Mouse (Mus musculus) liver, embryonic 12.5 days (tissue): ENCODE measurements at regions not wholly inside any gene's neighbourhood (a gene's known extent, or its start where the extent isn't known, plus 50 kb on each side); places are given as distances from the start of the nearest gene placed in this dataset.
"Not testable (repeated sequence)": the region's sequence is repeated elsewhere in the genome, so short reads cannot be mapped to it uniquely, and the experiment has no call there.

Experiments used
- ATAC-seq: fragments of 200-750 bp; cut with Nextera tagmentation; 2 replicates; pipeline ENCODE4 v1.8.0; 2017; ENCODE audit warnings: moderate number of reproducible peaks, mild to moderate bottlenecking, moderate library complexity
- H3K27ac ChIP-seq: fragments of 300-500 bp; sonication (generic); 2 replicates; pipeline ENCODE4 v1.5.1; 2016; ENCODE audit warnings: mild to moderate bottlenecking
- H3K27me3 ChIP-seq: fragments of 300-500 bp; sonication (generic); replicated peaks from 2 replicates; pipeline ENCODE4 v1.6.1; 2016; ENCODE audit warnings: mild to moderate bottlenecking, moderate library complexity
- H3K36me3 ChIP-seq: fragments of 300-500 bp; sonication (generic); 2 replicates; pipeline ENCODE4 v1.6.1; 2016; ENCODE audit warnings: mild to moderate bottlenecking, moderate library complexity
- H3K4me1 ChIP-seq: fragments of 300-500 bp; sonication (generic); 2 replicates; pipeline ENCODE4 v1.6.1; 2016
- H3K4me2 ChIP-seq: fragments of 300-500 bp; sonication (generic); 2 replicates; pipeline ENCODE4 v1.6.1; 2016; ENCODE audit warnings: mild to moderate bottlenecking, moderate library complexity
- H3K4me3 ChIP-seq: fragments of 300-500 bp; sonication (generic); 2 replicates; pipeline ENCODE4 v1.5.1; 2016; ENCODE audit warnings: mild to moderate bottlenecking, moderate library complexity
- H3K9ac ChIP-seq: fragments of 300-500 bp; sonication (generic); 2 replicates; pipeline ENCODE4 v1.6.1; 2016; ENCODE audit warnings: mild to moderate bottlenecking, moderate library complexity
- H3K9me3 ChIP-seq: fragments of 300-500 bp; sonication (generic); replicated peaks from 2 replicates; pipeline ENCODE4 v1.6.1; 2016; ENCODE audit warnings: mild to moderate bottlenecking, moderate library complexity
- WGBS: fragments of 180-500 bp; shearing (Covaris S2); methylation state at CpG from one replicate; pipeline ENCODE4 v1.1.7; 2016; ENCODE audit not compliant: insufficient replicate concordance; 5-methylcytosine and 5-hydroxymethylcytosine counted together

- H3K4me2 ChIP-seq = no peak overlapping the region
- no peaks in the 10 kb centered on the region for H3K27me3 ChIP-seq
- no peak for ATAC-seq
- H3K9me3 ChIP-seq = no peaks in the 10 kb centered on the region
- H3K9ac ChIP-seq = no peak overlapping the region
- no peaks in the 10 kb centered on the region for H3K36me3 ChIP-seq
- 65% methylated on average over 3 of the region's 3 CpGs for whole genome bisulfite sequencing
- no peak overlapping the region for H3K4me3 ChIP-seq
- no peaks in the 10 kb centered on the region for H3K4me1 ChIP-seq
- no peak overlapping the region for H3K27ac ChIP-seq
Observed at GRCm38 (mm10) chr10:57313799-57314198, 172.4 kb upstream of the Hsf2 start.

GRCm38 (mm10) chr10:57317067-57317466 lies 169.1 kb upstream of the Hsf2 start:
- Histone ChIP-seq H3K27ac (no peak overlapping the region), H3K27me3 (no peaks in the 10 kb centered on the region), H3K4me3 (no peak overlapping the region), H3K9ac (no peak overlapping the region), H3K4me1 (no peaks in the 10 kb centered on the region), H3K9me3 (no peaks in the 10 kb centered on the region), H3K4me2 (no peak overlapping the region), H3K36me3 (no peaks in the 10 kb centered on the region)
- ATAC-seq = no peak

- Histone ChIP-seq H3K4me2 (no peak overlapping the region), H3K27me3 (no peaks in the 10 kb centered on the region), H3K27ac (no peak overlapping the region), H3K4me1 (no peaks in the 10 kb centered on the region), H3K4me3 (no peak overlapping the region), H3K36me3 (no peaks in the 10 kb centered on the region), H3K9ac (no peak overlapping the region), H3K9me3 (no peaks in the 10 kb centered on the region)
- no peak for ATAC-seq
- 22% methylated on average over 2 of the region's 2 CpGs for WGBS
Observed at GRCm38 (mm10) chr10:57319171-57319570, 167.0 kb upstream of the Hsf2 start.

GRCm38 (mm10) chr10:57322717-57323424 lies 163.3 kb upstream of the Hsf2 start:
- 52% methylated on average over 2 of the region's 2 CpGs for WGBS
- Histone ChIP-seq H3K9ac (no peak overlapping the region), H3K4me3 (no peak overlapping the region), H3K4me1 (no peaks in the 10 kb centered on the region), H3K36me3 (no peaks in the 10 kb centered on the region), H3K9me3 (no peaks in the 10 kb centered on the region), H3K4me2 (no peak overlapping the region), H3K27ac (no peak overlapping the region), H3K27me3 (no peaks in the 10 kb centered on the region)
- no peak for ATAC-seq

- Histone ChIP-seq H3K4me2 (no peak overlapping the region), H3K36me3 (no peaks in the 10 kb centered on the region), H3K9ac (no peak overlapping the region), H3K4me1 (no peaks in the 10 kb centered on the region), H3K9me3 (no peaks in the 10 kb centered on the region), H3K27me3 (no peaks in the 10 kb centered on the region), H3K27ac (no peak overlapping the region), H3K4me3 (no peak overlapping the region)
- 29% methylated on average over 1 of the region's 1 CpGs for WGBS
- ATAC-seq = no peak
Observed at GRCm38 (mm10) chr10:57324226-57324625, 162.0 kb upstream of the Hsf2 start.

- H3K9me3 ChIP-seq, H3K27me3 ChIP-seq, H3K4me1 ChIP-seq, H3K4me3 ChIP-seq, H3K27ac ChIP-seq, H3K9ac ChIP-seq, H3K4me2 ChIP-seq, H3K36me3 ChIP-seq, ATAC-seq: not testable (repeated sequence)
- 67% methylated on average over 1 of the region's 1 CpGs for WGBS
Observed at GRCm38 (mm10) chr10:57362781-57363180, 123.4 kb upstream of the Hsf2 start.
